Mouse (Mus musculus): ENCODE results near the gene Fxyd2.

GRCm38 (mm10) chr9:45406808-45407207 lies 7.3 kb downstream of the Fxyd2 start:
- TF ChIP-seq CTCF (IDR thresholded peaks at IDR 0.05; ENCODE audit: low read depth, low read length): no peak
- TF ChIP-seq POLR2A (IDR thresholded peaks at IDR 0.05; ENCODE audit: borderline replicate concordance, low read depth, low read length): no peak

All from bone marrow macrophage, adult 2 months (primary cell).